Mouse (Mus musculus) forebrain, postnatal 0 days (tissue): ENCODE data around the gene Gm26566. TPM values are rescaled to one million over a fixed set of nuclear protein-coding genes. Genes with fewer than 3 reads are reported as not detected.
"Not testable (repeated sequence)": the region's sequence is repeated elsewhere in the genome, so short reads cannot be mapped to it uniquely, and the experiment has no call there.

Source experiments
- ATAC-seq: fragments of 200-750 bp; cut with Nextera tagmentation; 2 replicates; pipeline ENCODE4 v1.8.0; 2017; ENCODE audit warnings: mild to moderate bottlenecking, moderate library complexity
- DNase-seq: peaks from one replicate; pipeline ENCODE4 v3.0.0-alpha.2; 2015
- H3K27ac ChIP-seq: fragments of 300-500 bp; sonication (generic); 2 replicates; pipeline ENCODE4 v1.5.1; 2014; ENCODE audit warnings: low read depth, mild to moderate bottlenecking, antibody characterized with exemption, low read length, moderate library complexity, mixed read lengths
- H3K27me3 ChIP-seq: fragments of 300-500 bp; sonication (generic); 2 replicates; pipeline ENCODE4 v1.6.1; 2014; ENCODE audit warnings: mild to moderate bottlenecking, low read length, mixed read lengths; ENCODE audit not compliant: insufficient read depth
- H3K36me3 ChIP-seq: fragments of 300-500 bp; sonication (generic); 2 replicates; pipeline ENCODE4 v1.6.1; 2014; ENCODE audit warnings: mild to moderate bottlenecking, moderate library complexity; ENCODE audit not compliant: insufficient read depth
- H3K4me1 ChIP-seq: fragments of 300-500 bp; sonication (generic); 2 replicates; pipeline ENCODE4 v1.6.1; 2014; ENCODE audit warnings: antibody characterized with exemption; ENCODE audit not compliant: insufficient read depth
- H3K4me2 ChIP-seq: fragments of 300-500 bp; sonication (generic); 2 replicates; pipeline ENCODE4 v1.6.1; 2014; ENCODE audit warnings: low read depth, mild to moderate bottlenecking, moderate library complexity
- H3K4me3 ChIP-seq: fragments of 300-500 bp; sonication (generic); 2 replicates; pipeline ENCODE4 v1.5.1; 2014; ENCODE audit warnings: low read depth, low read length, mixed read lengths
- H3K9ac ChIP-seq: fragments of 300-500 bp; sonication (generic); 2 replicates; pipeline ENCODE4 v1.6.1; 2014; ENCODE audit warnings: mild to moderate bottlenecking
- H3K9me3 ChIP-seq: fragments of 300-500 bp; sonication (generic); 2 replicates; pipeline ENCODE4 v1.6.1; 2016; ENCODE audit warnings: low read length
- CTCF ChIP-seq: sonication (generic); IDR thresholded peaks from 2 replicates; pipeline ENCODE4 v1.5.1; 2016; ENCODE audit warnings: antibody characterized with exemption, control low read depth, low read depth
- WGBS: fragments of 180-500 bp; shearing (Covaris S2); extraction: QIAGEN DNeasy Blood & Tissue Kit; methylation state at CpG from one replicate; pipeline ENCODE4 v1.1.7; 2014; 5-methylcytosine and 5-hydroxymethylcytosine counted together
- polyA plus RNA-seq: library from polyadenylated mRNA; unstranded; fragments of >200 nt; fragmentation: Nextera tagmentation; extraction: Ambion mirVana; gene quantifications from 2 replicates; pipeline ENCODE4 v1.2.1, GENCODE M21; 2015
- total RNA-seq: library from RNA; depleted of rRNA; stranded (reverse); fragments of >200 nt; gene quantifications from 2 replicates; pipeline ENCODE4 v1.2.3, GENCODE M21; 2014

The Gm26566 gene
- total and polyA plus RNA-seq, 2 experiments from 2014 or later, result 0.84 to 2.9 TPM

DNA sequence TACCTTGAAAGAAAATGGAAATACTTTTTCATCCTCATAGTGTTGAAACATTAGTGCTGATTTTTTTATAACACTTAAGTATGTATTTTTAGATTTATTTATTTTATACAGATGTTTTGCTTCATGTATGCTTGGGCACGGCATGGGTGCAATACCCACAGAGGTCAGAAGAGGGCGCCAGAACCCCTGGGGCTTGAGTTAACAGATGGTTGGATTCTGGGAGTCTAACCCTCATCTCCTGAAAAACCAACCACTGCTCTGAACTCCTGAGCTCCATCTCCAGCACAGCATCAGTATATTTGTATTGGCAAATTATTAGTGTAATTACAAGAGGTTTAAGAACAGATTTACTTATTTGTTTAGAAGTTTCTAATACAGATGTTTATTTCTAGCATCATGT is 16.9 kb downstream of the Gm26566 start:
- ATAC-seq (peak; percentile 14; the same call in 1 of the 2 replicates), DNase-seq (peak; percentile 54)
- Histone ChIP-seq H3K4me1 (no peaks in the 10 kb centered on the region), H3K9ac (no peak overlapping the region), H3K4me3 (no peak overlapping the region), H3K9me3 (no peaks in the 10 kb centered on the region), H3K36me3 (no peaks in the 10 kb centered on the region), H3K27me3 (no peaks in the 10 kb centered on the region), H3K4me2 (no peak overlapping the region), H3K27ac (no peak overlapping the region)
- 2% methylated on average over 2 of the region's 2 CpGs for WGBS
- TF ChIP-seq CTCF, result peak; percentile 71

DNA sequence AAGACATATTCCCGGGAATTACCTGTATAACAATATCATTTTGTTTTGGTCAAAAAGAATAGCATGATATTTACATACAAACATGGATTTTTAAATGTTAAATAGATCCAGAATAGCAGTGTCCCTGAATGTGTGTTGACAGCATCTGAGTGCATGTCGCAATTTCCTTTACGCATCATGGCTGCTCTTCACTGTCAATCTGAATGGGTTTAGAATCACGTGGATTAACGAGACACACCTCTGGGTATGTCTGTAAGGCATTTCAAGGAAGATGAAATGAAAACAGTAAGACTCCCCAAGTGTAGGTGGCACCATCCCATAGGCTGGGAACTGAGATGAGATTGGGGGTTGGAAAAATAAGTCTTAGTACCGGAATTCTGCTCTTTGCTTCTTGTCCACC is 17.4 kb downstream of the Gm26566 start:
- Histone ChIP-seq H3K27ac (no peak overlapping the region), H3K36me3 (no peaks in the 10 kb centered on the region), H3K9me3 (no peaks in the 10 kb centered on the region), H3K4me3 (no peak overlapping the region), H3K9ac (no peak overlapping the region), H3K4me1 (no peaks in the 10 kb centered on the region), H3K4me2 (no peak overlapping the region), H3K27me3 (no peaks in the 10 kb centered on the region)
- TF ChIP-seq CTCF, result no peak
- DNase-seq, result no peak
- WGBS, result 87% methylated on average over 6 of the region's 6 CpGs
- no peak for ATAC-seq

DNA sequence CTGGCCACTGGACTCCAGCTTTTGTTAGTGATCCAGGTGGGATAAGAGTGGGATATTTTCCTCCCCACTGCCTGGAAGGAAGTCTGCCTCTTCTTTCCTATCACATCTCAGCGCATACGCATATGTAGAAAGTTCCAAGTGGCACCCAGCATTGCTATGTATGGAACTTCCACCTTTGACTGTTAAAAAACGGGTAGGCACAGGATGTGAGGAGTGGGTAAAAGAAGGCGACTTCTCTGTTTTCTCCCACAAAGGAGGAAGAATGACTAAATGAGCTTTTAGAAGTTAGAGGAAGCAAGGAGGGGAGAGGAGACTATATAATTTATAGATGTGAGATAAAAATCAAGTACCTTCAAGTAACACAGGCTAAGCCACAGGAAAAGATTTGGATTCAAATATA is 19.8 kb downstream of the Gm26566 start:
- WGBS, result 93% methylated on average over 4 of the region's 4 CpGs
- no peak overlapping the region for H3K27ac ChIP-seq
- H3K4me2 ChIP-seq, result no peak overlapping the region
- no peaks in the 10 kb centered on the region for H3K4me1 ChIP-seq
- no peaks in the 10 kb centered on the region for H3K9me3 ChIP-seq
- DNase-seq (no peak), ATAC-seq (no peak)
- TF ChIP-seq CTCF, result no peak
- H3K9ac ChIP-seq, result no peak overlapping the region
- no peak overlapping the region for H3K4me3 ChIP-seq
- H3K36me3 ChIP-seq, result no peaks in the 10 kb centered on the region
- H3K27me3 ChIP-seq, result no peaks in the 10 kb centered on the region

DNA sequence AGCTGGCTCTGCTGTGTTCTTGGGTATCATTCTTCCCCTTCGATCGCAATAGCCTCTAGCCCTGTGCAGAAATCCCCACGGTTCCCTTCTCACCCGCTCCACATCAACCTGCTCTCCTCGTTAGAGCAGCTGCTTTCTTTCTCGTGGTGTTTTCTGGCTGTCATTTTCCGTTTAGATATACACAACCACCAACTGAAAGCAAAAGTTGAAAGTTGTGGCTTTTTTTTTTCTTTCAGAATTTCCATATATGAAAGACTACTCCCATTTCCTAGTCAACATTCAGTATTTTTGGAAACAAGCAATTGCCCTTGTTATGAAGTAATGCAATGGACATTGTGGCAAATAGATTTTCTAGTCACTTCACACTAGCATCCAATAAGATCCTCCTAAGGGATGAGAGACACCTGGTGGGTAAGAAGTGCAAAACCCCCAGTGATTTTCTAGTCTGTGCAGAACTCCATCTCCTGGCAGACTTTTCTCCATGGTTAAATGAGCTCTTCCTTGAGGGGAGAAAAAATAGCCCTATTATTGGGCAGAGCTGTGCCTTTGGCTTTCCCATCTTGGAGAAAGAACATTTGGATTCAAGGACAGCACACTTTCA is 21.3 kb downstream of the Gm26566 start:
- TF ChIP-seq CTCF, result peak; percentile 36
- WGBS, result 69% methylated on average over 7 of the region's 7 CpGs
- no peaks in the 10 kb centered on the region for H3K9me3 ChIP-seq
- ATAC-seq (no peak), DNase-seq (no peak)
- H3K27me3 ChIP-seq, result no peaks in the 10 kb centered on the region
- no peak overlapping the region for H3K9ac ChIP-seq
- H3K4me3 ChIP-seq, result no peak overlapping the region
- no peak overlapping the region for H3K4me2 ChIP-seq
- H3K4me1 ChIP-seq, result no peaks in the 10 kb centered on the region
- no peak overlapping the region for H3K27ac ChIP-seq
- no peaks in the 10 kb centered on the region for H3K36me3 ChIP-seq

DNA sequence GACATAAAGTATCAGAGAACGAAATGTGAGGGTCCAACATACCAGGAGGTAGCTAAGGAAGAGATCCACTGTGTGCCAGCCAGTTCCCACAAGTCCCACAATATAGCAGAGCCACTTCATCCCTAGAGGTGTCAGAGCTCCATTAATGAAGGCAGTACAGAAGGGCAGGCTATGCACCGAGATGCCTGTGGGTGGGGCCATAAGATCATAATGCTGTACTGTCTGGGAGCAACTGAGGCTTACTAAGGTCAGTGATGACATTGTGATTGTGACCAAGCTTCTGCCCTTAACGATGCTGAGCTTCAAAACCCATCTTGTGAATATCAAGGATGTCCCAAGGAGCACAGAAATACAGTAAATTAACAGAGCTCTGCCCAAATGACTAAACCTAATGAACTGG is 22.6 kb downstream of the Gm26566 start:
- no peak overlapping the region for H3K4me2 ChIP-seq
- H3K27me3 ChIP-seq, result no peaks in the 10 kb centered on the region
- H3K36me3 ChIP-seq, result no peaks in the 10 kb centered on the region
- no peaks in the 10 kb centered on the region for H3K9me3 ChIP-seq
- TF ChIP-seq CTCF, result no peak
- ATAC-seq (no peak), DNase-seq (no peak)
- H3K4me1 ChIP-seq, result no peaks in the 10 kb centered on the region
- 61% methylated on average over 3 of the region's 3 CpGs for WGBS
- no peak overlapping the region for H3K4me3 ChIP-seq
- H3K27ac ChIP-seq, result no peak overlapping the region
- no peak overlapping the region for H3K9ac ChIP-seq

DNA sequence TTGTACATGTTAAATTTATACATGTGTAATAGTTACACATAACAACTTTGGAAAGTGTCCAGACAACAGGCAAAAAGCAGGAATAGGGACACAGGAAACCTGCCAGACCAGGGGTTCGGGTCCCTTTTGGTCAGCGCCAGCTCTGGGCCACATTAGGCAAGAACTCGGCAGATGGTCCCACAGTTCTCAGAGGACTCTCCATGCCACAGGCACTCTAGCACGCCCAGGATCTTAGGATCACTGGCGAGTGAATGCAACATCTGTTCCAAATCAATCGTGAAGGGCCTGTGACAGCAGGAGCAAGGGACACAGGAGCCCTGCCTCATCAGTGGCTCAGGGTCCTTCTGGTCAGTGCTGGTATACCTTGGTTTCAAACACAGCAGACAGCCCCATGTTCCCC is 28.3 kb downstream of the Gm26566 start:
- 79% methylated on average over 6 of the region's 6 CpGs for WGBS
- ATAC-seq, result no peak
- Histone ChIP-seq H3K27ac (no peak overlapping the region), H3K4me2 (no peak overlapping the region), H3K9ac (no peak overlapping the region), H3K9me3 (no peaks in the 10 kb centered on the region), H3K4me3 (no peak overlapping the region), H3K36me3 (no peaks in the 10 kb centered on the region), H3K27me3 (no peaks in the 10 kb centered on the region), H3K4me1 (no peaks in the 10 kb centered on the region)
- no peak for TF ChIP-seq CTCF
- DNase-seq, result no peak

DNA sequence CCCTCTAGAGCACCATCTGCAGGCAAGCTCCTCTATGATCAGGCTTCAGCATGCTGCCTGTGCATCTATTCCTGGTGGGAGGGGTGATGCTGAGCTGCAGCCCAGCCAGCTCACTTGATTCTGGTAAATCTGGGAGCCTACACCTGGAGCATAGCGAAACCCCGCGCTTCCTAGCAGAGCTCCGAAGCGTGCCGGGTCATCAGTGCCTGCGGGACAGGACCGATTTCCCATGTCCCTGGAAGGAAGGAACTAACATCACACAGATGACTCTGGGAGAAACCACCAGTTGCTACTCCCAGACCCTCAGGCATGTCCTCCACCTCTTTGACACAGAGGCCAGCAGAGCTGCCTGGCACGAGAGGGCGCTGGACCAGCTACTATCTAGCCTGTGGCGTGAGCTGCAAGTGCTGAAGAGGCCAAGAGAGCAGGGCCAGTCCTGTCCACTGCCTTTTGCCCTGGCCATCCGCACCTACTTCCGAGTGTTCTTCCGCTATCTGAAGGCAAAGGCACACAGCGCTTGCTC is 33.3 kb downstream of the Gm26566 start, which contains the start of gene Gm13271:
Gene Gm13271 (plus strand): TSS at position 51 of the 523 bp plus-strand sequence.
- not testable (repeated sequence) for H3K27me3 ChIP-seq, DNase-seq, H3K4me3 ChIP-seq, H3K36me3 ChIP-seq, H3K4me1 ChIP-seq, H3K4me2 ChIP-seq, H3K9ac ChIP-seq, H3K27ac ChIP-seq, H3K9me3 ChIP-seq, ATAC-seq
- TF ChIP-seq CTCF, result 0 out of 2 replicates have a peak, but pooled peaks have one; percentile 9
- 83% methylated on average over 14 of the region's 15 CpGs for WGBS

DNA sequence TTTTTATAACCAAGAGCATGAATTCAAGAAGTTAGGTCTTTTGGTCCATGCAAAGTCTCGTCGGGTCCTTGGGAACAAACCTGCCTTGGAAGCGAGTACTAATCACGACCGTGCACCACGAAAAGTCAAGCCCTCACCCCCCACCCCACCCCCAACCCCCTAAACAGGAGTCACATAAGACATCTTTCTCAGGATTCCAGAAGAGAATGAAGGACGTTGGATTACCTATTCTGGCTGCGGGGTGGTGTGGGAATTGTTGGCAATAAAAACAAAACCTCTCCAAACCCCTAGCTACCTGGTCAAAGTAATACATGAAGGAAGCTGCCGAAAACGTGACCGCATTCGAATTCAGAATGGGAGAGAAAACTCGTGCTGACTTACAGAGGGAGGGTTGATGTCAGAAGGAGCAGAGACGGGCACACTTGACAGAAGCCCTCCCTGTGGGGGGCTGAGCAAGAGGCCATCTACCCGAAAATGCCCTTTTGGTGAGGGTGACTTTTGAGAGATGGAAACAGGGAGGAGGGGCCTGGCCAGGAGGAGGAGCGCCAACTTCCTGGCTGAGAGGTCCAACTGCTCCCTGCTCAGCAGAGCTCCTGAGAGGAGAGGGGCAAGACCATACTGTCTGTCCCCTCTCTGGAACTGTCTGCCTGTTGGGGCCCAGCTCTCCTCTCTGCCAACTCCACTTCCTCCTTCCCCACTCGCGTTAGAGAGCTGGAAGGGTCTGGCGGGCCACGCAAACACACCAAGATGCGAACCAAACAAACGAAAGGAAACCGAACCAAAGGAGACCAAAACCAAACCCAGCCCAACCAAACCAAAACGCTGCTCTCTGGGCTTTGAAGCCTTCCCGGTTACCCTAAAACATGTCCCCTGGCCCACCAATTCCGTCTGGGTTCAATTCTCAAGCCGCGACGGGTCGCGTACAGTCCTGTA is 35.2 kb downstream of the Gm26566 start:
- not testable (repeated sequence) for ATAC-seq, H3K9me3 ChIP-seq, H3K4me1 ChIP-seq, H3K36me3 ChIP-seq, H3K27me3 ChIP-seq
- H3K27ac ChIP-seq, result peak overlapping the region; percentile 35; the same call in 1 of the 2 replicates
- 11% methylated on average over 28 of the region's 31 CpGs for whole genome bisulfite sequencing
- H3K4me3 ChIP-seq, result peak overlapping the region; percentile 40
- peak overlapping the region; percentile 75 for H3K4me2 ChIP-seq
- peak overlapping the region; percentile 39; the same call in 1 of the 2 replicates for H3K9ac ChIP-seq
- peak; percentile 27 for DNase-seq
